Mouse (Mus musculus) CH12.LX (cell line): Measurements from ENCODE around the gene Triobp. TPM values are rescaled to one million over a fixed set of nuclear protein-coding genes. Genes with fewer than 3 reads are reported as not detected.

Source experiments
- DNase-seq: peaks from one replicate; pipeline ENCODE4 v3.0.0-alpha.2; 2013; ENCODE audit errors: extremely low read depth
- H3K27ac ChIP-seq: 2 replicates; pipeline ENCODE4 v1.5.1; 2012; ENCODE audit warnings: low read depth, mild to moderate bottlenecking, control low read depth, moderate library complexity; ENCODE audit not compliant: insufficient read depth
- H3K27me3 ChIP-seq: replicated peaks from 2 replicates; pipeline ENCODE3; 2012; ENCODE audit warnings: inconsistent platforms
- H3K36me3 ChIP-seq, 2 experiments: replicated peaks in 1 of 2; 2 replicates each; pipeline versions ENCODE3 to v1.6.1; 2012; ENCODE audit warnings: inconsistent platforms in 1 of 2, low read length in 1 of 2, mild to moderate bottlenecking in 1 of 2, mixed read lengths in 1 of 2, moderate library complexity in 1 of 2; ENCODE audit not compliant: control insufficient read depth in 1 of 2, insufficient read depth in 1 of 2
- H3K4me1 ChIP-seq, 2 experiments: 2 replicates each; pipeline ENCODE4 v1.6.1; 2012; ENCODE audit warnings: inconsistent platforms in 1 of 2, moderate library complexity in 1 of 2; ENCODE audit not compliant: insufficient read depth in 2 of 2, control insufficient read depth in 1 of 2
- H3K4me2 ChIP-seq: 2 replicates; pipeline ENCODE4 v1.6.1; 2012; ENCODE audit warnings: low read depth, mild to moderate bottlenecking, control low read depth; ENCODE audit not compliant: poor library complexity, insufficient read depth, severe bottlenecking
- H3K4me3 ChIP-seq, 3 experiments: fragments of 150-350 bp in 1 of 3; sonication (generic) in 1 of 3; replicated peaks in 1 of 3; 2 replicates each; pipeline versions ENCODE3 to v1.5.1; 2011 to 2012; ENCODE audit warnings: low read depth in 2 of 3, low read length in 2 of 3, mild to moderate bottlenecking in 2 of 3, moderate library complexity in 2 of 3, control low read depth in 1 of 3, improper control_type of control experiment in 1 of 3, inconsistent platforms in 1 of 3, mixed read lengths in 1 of 3; ENCODE audit not compliant: poor library complexity in 1 of 3
- H3K79me2 ChIP-seq: replicated peaks from 2 replicates; pipeline ENCODE4 v1.6.1; 2012; ENCODE audit warnings: mild to moderate bottlenecking, moderate library complexity; ENCODE audit not compliant: control insufficient read depth, poor library complexity, insufficient read depth, severe bottlenecking; ENCODE audit errors: extremely low read depth
- H3K9ac ChIP-seq: 2 replicates; pipeline ENCODE4 v1.6.1; 2012; ENCODE audit warnings: low read depth, mild to moderate bottlenecking, control low read depth, moderate library complexity; ENCODE audit not compliant: insufficient read depth
- H3K9me3 ChIP-seq: replicated peaks from 2 replicates; pipeline ENCODE3; 2012; ENCODE audit warnings: low read length, inconsistent platforms, mixed read lengths
- BHLHE40 ChIP-seq: IDR thresholded peaks from 2 replicates; pipeline ENCODE4 v1.6.1; 2011; ENCODE audit warnings: mild to moderate bottlenecking, low read depth, low read length, improper control_type of control experiment
- CHD1 ChIP-seq: IDR thresholded peaks from 2 replicates; pipeline ENCODE4 v1.6.1; 2012; ENCODE audit warnings: low read depth, low read length, improper control_type of control experiment, inconsistent platforms
- CHD2 ChIP-seq: IDR thresholded peaks from 2 replicates; pipeline ENCODE4 v1.6.1; 2011; ENCODE audit warnings: low read length, improper control_type of control experiment
- CTCF ChIP-seq, 2 experiments: IDR thresholded peaks in 1 of 2; conservative IDR thresholded peaks in 1 of 2; 2 replicates each; pipeline ENCODE4 v1.5.1; 2011 to 2012; ENCODE audit warnings: low read depth in 2 of 2, low read length in 2 of 2, improper control_type of control experiment in 1 of 2, inconsistent platforms in 1 of 2, mild to moderate bottlenecking in 1 of 2, moderate library complexity in 1 of 2
- E2F4 ChIP-seq: IDR thresholded peaks from 2 replicates; pipeline ENCODE4 v1.6.1; 2011; ENCODE audit warnings: low read depth, low read length, improper control_type of control experiment; ENCODE audit not compliant: insufficient replicate concordance
- ELF1 ChIP-seq: IDR thresholded peaks from 2 replicates; pipeline ENCODE4 v1.6.1; 2014; ENCODE audit warnings: low read depth, mild to moderate bottlenecking, inconsistent platforms, low read length, improper control_type of control experiment
- EP300 ChIP-seq: IDR thresholded peaks from 2 replicates; pipeline ENCODE4 v1.6.1; 2011; ENCODE audit warnings: low read length, improper control_type of control experiment
- ETS1 ChIP-seq: conservative IDR thresholded peaks from 2 replicates; pipeline ENCODE4 v1.6.1; 2012; ENCODE audit warnings: low read depth, mild to moderate bottlenecking, inconsistent platforms, low read length, improper control_type of control experiment, moderate library complexity
- GABPA ChIP-seq: IDR thresholded peaks from 2 replicates; pipeline ENCODE4 v1.6.1; 2012; ENCODE audit warnings: low read depth, low read length, improper control_type of control experiment, inconsistent platforms; ENCODE audit not compliant: insufficient replicate concordance
- HCFC1 ChIP-seq: IDR thresholded peaks from 2 replicates; pipeline ENCODE4 v1.6.1; 2012; ENCODE audit warnings: low read depth, mild to moderate bottlenecking, inconsistent platforms, low read length, improper control_type of control experiment
- IRF4 ChIP-seq: IDR thresholded peaks from 2 replicates; pipeline ENCODE4 v1.6.1; 2014; ENCODE audit warnings: low read depth, mild to moderate bottlenecking, inconsistent platforms, low read length, improper control_type of control experiment
- JUN ChIP-seq: IDR thresholded peaks from 2 replicates; pipeline ENCODE4 v1.6.1; 2011; ENCODE audit warnings: low read depth, mild to moderate bottlenecking, low read length, improper control_type of control experiment, moderate library complexity; ENCODE audit not compliant: insufficient read depth
- JUND ChIP-seq: conservative IDR thresholded peaks from 2 replicates; pipeline ENCODE4 v1.6.1; 2011; ENCODE audit warnings: low read depth, low read length, improper control_type of control experiment
- KAT2A ChIP-seq: IDR thresholded peaks from 2 replicates; pipeline ENCODE4 v1.6.1; 2012; ENCODE audit warnings: low read length, improper control_type of control experiment, inconsistent platforms; ENCODE audit not compliant: insufficient replicate concordance
- MAFK ChIP-seq: IDR thresholded peaks from 2 replicates; pipeline ENCODE4 v1.6.1; 2011; ENCODE audit warnings: low read length, improper control_type of control experiment; ENCODE audit not compliant: insufficient replicate concordance
- MAX ChIP-seq: IDR thresholded peaks from 2 replicates; pipeline ENCODE4 v1.6.1; 2011; ENCODE audit warnings: low read length, improper control_type of control experiment
- MAZ ChIP-seq: IDR thresholded peaks from 2 replicates; pipeline ENCODE4 v1.6.1; 2012; ENCODE audit warnings: low read depth, mild to moderate bottlenecking, inconsistent platforms, low read length, improper control_type of control experiment, moderate library complexity
- MEF2A ChIP-seq: IDR thresholded peaks from 2 replicates; pipeline ENCODE4 v1.6.1; 2014; ENCODE audit warnings: low read depth, mild to moderate bottlenecking, inconsistent platforms, low read length, improper control_type of control experiment, borderline replicate concordance
- MXI1 ChIP-seq: IDR thresholded peaks from 2 replicates; pipeline ENCODE4 v1.6.1; 2011; ENCODE audit warnings: mild to moderate bottlenecking, low read depth, low read length, improper control_type of control experiment
- MYC ChIP-seq: IDR thresholded peaks from 2 replicates; pipeline ENCODE4 v1.6.1; 2011; ENCODE audit warnings: low read depth, mild to moderate bottlenecking, improper control_type of control experiment, low read length
- NELFE ChIP-seq: IDR thresholded peaks from 2 replicates; pipeline ENCODE4 v1.6.1; 2011; ENCODE audit warnings: low read depth, low read length, improper control_type of control experiment
- NRF1 ChIP-seq: IDR thresholded peaks from 2 replicates; pipeline ENCODE4 v1.6.1; 2014; ENCODE audit warnings: low read depth, mild to moderate bottlenecking, inconsistent platforms, low read length, improper control_type of control experiment, moderate library complexity
- PAX5 ChIP-seq: IDR thresholded peaks from 2 replicates; pipeline ENCODE4 v1.6.1; 2012; ENCODE audit warnings: low read length, inconsistent platforms, mixed read lengths
- POLR2A ChIP-seq: IDR thresholded peaks from 2 replicates; pipeline ENCODE4 v1.6.1; 2011; ENCODE audit warnings: low read depth, mild to moderate bottlenecking, improper control_type of control experiment, low read length
- POLR2AphosphoS2 ChIP-seq: IDR thresholded peaks from 2 replicates; pipeline ENCODE4 v1.6.1; 2011; ENCODE audit warnings: low read depth, low read length, improper control_type of control experiment
- RAD21 ChIP-seq: IDR thresholded peaks from 2 replicates; pipeline ENCODE4 v1.6.1; 2011; ENCODE audit warnings: low read depth, mild to moderate bottlenecking, low read length, improper control_type of control experiment, moderate library complexity
- RCOR1 ChIP-seq: conservative IDR thresholded peaks from 2 replicates; pipeline ENCODE4 v1.6.1; 2012; ENCODE audit warnings: low read depth, mild to moderate bottlenecking, inconsistent platforms, low read length, improper control_type of control experiment
- SIN3A ChIP-seq: IDR thresholded peaks from 2 replicates; pipeline ENCODE4 v1.6.1; 2012; ENCODE audit warnings: low read length, improper control_type of control experiment, inconsistent platforms
- SMC3 ChIP-seq: IDR thresholded peaks from 2 replicates; pipeline ENCODE4 v1.6.1; 2011; ENCODE audit warnings: low read depth, low read length, improper control_type of control experiment
- TBP ChIP-seq: conservative IDR thresholded peaks from 2 replicates; pipeline ENCODE4 v1.6.1; 2011; ENCODE audit warnings: low read depth, low read length, improper control_type of control experiment
- TCF12 ChIP-seq: IDR thresholded peaks from 2 replicates; pipeline ENCODE4 v1.6.1; 2014; ENCODE audit warnings: low read depth, mild to moderate bottlenecking, inconsistent platforms, low read length, improper control_type of control experiment
- UBTF ChIP-seq: IDR thresholded peaks from 2 replicates; pipeline ENCODE4 v1.6.1; 2012; ENCODE audit warnings: low read depth, mild to moderate bottlenecking, inconsistent platforms, low read length, improper control_type of control experiment, moderate library complexity
- USF1 ChIP-seq: IDR thresholded peaks from 2 replicates; pipeline ENCODE4 v1.6.1; 2014; ENCODE audit warnings: low read depth, mild to moderate bottlenecking, inconsistent platforms, low read length, improper control_type of control experiment
- USF2 ChIP-seq: conservative IDR thresholded peaks from 2 replicates; pipeline ENCODE4 v1.6.1; 2011; ENCODE audit warnings: low read depth, low read length, improper control_type of control experiment
- ZC3H11A ChIP-seq: IDR thresholded peaks from 2 replicates; pipeline ENCODE4 v1.6.1; 2012; ENCODE audit warnings: low read depth, mild to moderate bottlenecking, inconsistent platforms, low read length, improper control_type of control experiment
- ZKSCAN1 ChIP-seq: IDR thresholded peaks from 2 replicates; pipeline ENCODE4 v1.6.1; 2012; ENCODE audit warnings: low read depth, inconsistent platforms, low read length, improper control_type of control experiment, borderline replicate concordance
- ZMIZ1 ChIP-seq: IDR thresholded peaks from 2 replicates; pipeline ENCODE4 v1.6.1; 2012; ENCODE audit warnings: low read depth, mild to moderate bottlenecking, inconsistent platforms, low read length, improper control_type of control experiment
- ZNF384 ChIP-seq: IDR thresholded peaks from 2 replicates; pipeline ENCODE4 v1.6.1; 2012; ENCODE audit warnings: low read depth, low read length, improper control_type of control experiment, inconsistent platforms
- dilution Hi-C: fragments of 300-500 bp; cut with MboI; formaldehyde crosslinking; loops from 2 replicates; pipeline ENCODE4 v1.14.3; 2020; ENCODE audit warnings: low sequenced_read_pairs; ENCODE audit not compliant: extremely low pct_unique_long_range_greater_than_20kb, extremely low pct_ligation_motif_present
- in situ Hi-C: fragments of 300-500 bp; cut with MboI; formaldehyde crosslinking; loops from 3 replicates; pipeline ENCODE4 v1.14.3; 2019; ENCODE audit warnings: low sequenced_read_pairs, low pct_ligation_motif_present, low pct_unique_long_range_greater_than_20kb, mixed read lengths
- polyA plus RNA-seq: library from polyadenylated mRNA; unstranded; fragments of >175 nt; gene quantifications from 2 replicates; pipeline ENCODE4 v1.2.1, GENCODE M21; 2012; ENCODE audit warnings: low read depth; ENCODE audit not compliant: insufficient read length
- total RNA-seq, 2 experiments: library from RNA; depleted of rRNA; stranded (reverse); fragments of 300-350 nt in 1 of 2; fragments of >200 nt in 1 of 2; gene quantifications; 2 replicates each; pipeline ENCODE4 v1.2.3; 2012 to 2014

Gene Triobp
- total and polyA plus RNA-seq, 3 experiments, result 11.5 to 31.0 (median 25.5) TPM

- dilution Hi-C loops (no loop called here), in situ Hi-C loops (no loop called here)
- H3K27me3 ChIP-seq, result peaks cover 86% of the 10 kb centered on the region
- no peak overlapping the region for H3K27ac ChIP-seq
- peak overlapping the region; percentile 97 for H3K4me2 ChIP-seq
- peak; percentile 92 for TF ChIP-seq MAX
- TF ChIP-seq MXI1, result peak; percentile 83
- TF ChIP-seq JUND, result no peak
- no peak for TF ChIP-seq ELF1
- TF ChIP-seq POLR2A, result peak; percentile 86
- peak; percentile 96 for TF ChIP-seq USF1
- peak; percentile 53; the same call in 1 of the 2 replicates for TF ChIP-seq E2F4
- no peak for TF ChIP-seq NRF1
- TF ChIP-seq IRF4, result no peak
- no peak for TF ChIP-seq SMC3
- no peak for TF ChIP-seq KAT2A
- peak; percentile 90 for TF ChIP-seq BHLHE40
- TF ChIP-seq NELFE, result peak; percentile 62; the same call in 1 of the 2 replicates
- TF ChIP-seq CHD1, result no peak
- peak; percentile 19; the same call in 1 of the 2 replicates for TF ChIP-seq CHD2
- peak; percentile 28; the same call in 1 of the 2 replicates for TF ChIP-seq MYC
- TF ChIP-seq HCFC1, result no peak
- TF ChIP-seq MAFK, result no peak
- no peak for TF ChIP-seq POLR2AphosphoS2
- no peak for TF ChIP-seq RAD21
- TF ChIP-seq USF2, result peak; percentile 95
- TF ChIP-seq RCOR1, result no peak
- TF ChIP-seq GABPA, result no peak
- TF ChIP-seq JUN, result no peak
- peak; percentile 68 for TF ChIP-seq SIN3A
- no peak for TF ChIP-seq ZKSCAN1
- TF ChIP-seq ZMIZ1, result peak; percentile 55
- no peak for TF ChIP-seq EP300
- TF ChIP-seq MEF2A, result no peak
- no peak for TF ChIP-seq ZC3H11A
- no peak for TF ChIP-seq CTCF (conservative IDR thresholded peaks at IDR 0.05 in 1 of 2, IDR thresholded peaks at IDR 0.05 in 1 of 2; ENCODE audit: low read depth in 2 of 2, low read length in 2 of 2)
- no peak for TF ChIP-seq ZNF384
- TF ChIP-seq ETS1, result no peak
- no peak; the same call in 1 of the 2 replicates for TF ChIP-seq TBP
- no peak for TF ChIP-seq MAZ
- TF ChIP-seq UBTF, result no peak
- TF ChIP-seq TCF12, result peak; percentile 57; the same call in 1 of the 2 replicates
- no peak for TF ChIP-seq PAX5
- H3K9me3 ChIP-seq, result peaks cover 9% of the 10 kb centered on the region
- peak overlapping the region; percentile 46 to 78 (median 48) for H3K4me3 ChIP-seq
- DNase-seq, result peak; percentile 74
- H3K9ac ChIP-seq, result peak overlapping the region; percentile 81
- H3K79me2 ChIP-seq, result no peaks in the 10 kb centered on the region
- peaks cover 0 to 7% of the 10 kb centered on the region in 2 experiments for H3K36me3 ChIP-seq
- H3K4me1 ChIP-seq, result peaks cover 0 to 28% of the 10 kb centered on the region in 2 experiments; a peak in 2 of 4 replicates
Observed at GRCm38 (mm10) chr15:79030551-79031435, 83.3 kb downstream of the Triobp start.
